ENCODE assay signal across 21 mouse cellular contexts in the genomic region with DNA sequence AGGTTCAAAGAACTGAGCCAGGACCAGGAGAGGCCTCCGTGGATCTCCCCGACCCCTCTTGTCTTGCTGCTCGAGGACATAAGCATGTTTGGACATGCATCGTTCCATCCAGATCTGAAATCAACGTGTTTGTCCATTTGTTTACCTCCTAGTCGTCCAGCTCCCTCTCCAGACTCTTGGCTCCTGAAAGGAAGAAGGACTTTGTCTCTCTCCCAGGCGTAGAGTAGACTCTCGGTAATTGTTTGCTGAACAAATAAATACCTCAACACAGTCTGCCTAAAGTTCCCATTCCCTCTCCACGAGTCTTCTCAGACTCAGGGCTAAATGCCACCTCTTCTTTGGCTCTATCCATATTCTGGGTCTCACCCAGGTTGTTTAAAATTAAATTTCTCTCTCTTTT. TPM values are rescaled to one million over a fixed set of nuclear protein-coding genes. Genes with fewer than 3 reads are reported as not detected.
A peak's percentile ranks its signal among the peaks of the same experiment; 100 is the strongest.
DNase-seq lines count a peak whose midpoint lies in the region; ATAC-seq and TF ChIP-seq lines count a peak whose summit lies in the region.
"Had no signal": no experiment of that assay in that cellular context is flagged by ENCODE, and none has a peak within 500 bp of the region (broad histone marks: within the 10 kb centered on the region; RNA-seq: fewer than 3 reads in every experiment).

No protein-coding gene starts in this region.

- WGBS in liver, embryonic 13.5 days (ENCODE audit: insufficient replicate concordance) = 59% methylated on average over 9 of the region's 9 CpGs
- 60% methylated on average over 9 of the region's 9 CpGs for WGBS in liver, postnatal 0 days (ENCODE audit: insufficient replicate concordance)
- WGBS in liver, embryonic 16.5 days (ENCODE audit: insufficient replicate concordance) = 57% methylated on average over 9 of the region's 9 CpGs

- no peaks in the 10 kb centered on the region for H3K27me3 ChIP-seq in liver, embryonic 13.5 days
- no peaks in the 10 kb centered on the region for H3K27me3 ChIP-seq in liver, postnatal 0 days (ENCODE audit: insufficient read depth, low read length)
- H3K27me3 ChIP-seq in liver, embryonic 16.5 days (ENCODE audit: control insufficient read depth, insufficient read depth, low read depth, low read length) = no peaks in the 10 kb centered on the region
- H3K27me3 ChIP-seq: embryonic facial prominence, embryonic 15.5 days had no signal

- H3K4me1 ChIP-seq in liver, embryonic 13.5 days (replicated peaks) = peaks cover 10% of the 10 kb centered on the region
- peaks cover 9% of the 10 kb centered on the region for H3K4me1 ChIP-seq in liver, postnatal 0 days (ENCODE audit: insufficient read depth)
- peaks cover 1% of the 10 kb centered on the region for H3K4me1 ChIP-seq in liver, embryonic 16.5 days (ENCODE audit: control insufficient read depth, low read depth, low read length)
- H3K4me1 ChIP-seq: embryonic facial prominence, embryonic 15.5 days had no signal

- no peak for DNase-seq in liver, embryonic 13.5 days
- DNase-seq in liver, postnatal 0 days = no peak
- no peak for DNase-seq in liver
- DNase-seq in kidney, postnatal 25 days = no peak
- DNase-seq: adrenal gland, adult 2 months; adrenal gland, postnatal 10 days; adrenal gland, postnatal 25 days; cerebellum, adult 11 months; cerebellum, adult 18-20 months; cerebellum, adult 8-10 months; cerebellum, adult 9-11 months; cerebellum, postnatal 36 days; embryo, embryonic 11 days had no signal

- no peak overlapping the region for H3K4me3 ChIP-seq in liver, embryonic 13.5 days (replicated peaks)
- H3K4me3 ChIP-seq in liver, postnatal 0 days (ENCODE audit: low read depth, low read length) = no peak overlapping the region
- no peak overlapping the region for H3K4me3 ChIP-seq in liver, embryonic 16.5 days (ENCODE audit: low read depth, low read length)
- H3K4me3 ChIP-seq: embryonic facial prominence, embryonic 13.5 days; embryonic facial prominence, embryonic 15.5 days; erythroblast, embryonic 14.5 days; forebrain, embryonic 10.5 days; forebrain, embryonic 12.5 days had no signal

- ATAC-seq in liver, embryonic 13.5 days (ENCODE audit: low read depth) = no peak
- ATAC-seq in liver, postnatal 0 days = no peak
- peak; percentile 45; the same call in 1 of the 2 replicates for ATAC-seq in liver, embryonic 16.5 days (ENCODE audit: low read depth)
- ATAC-seq: forebrain, embryonic 14.5 days; forebrain, embryonic 16.5 days had no signal

- H3K9ac ChIP-seq in liver, embryonic 13.5 days = no peak overlapping the region
- H3K9ac ChIP-seq in liver, postnatal 0 days (replicated peaks) = no peak overlapping the region
- no peak overlapping the region for H3K9ac ChIP-seq in liver, embryonic 16.5 days (ENCODE audit: low read depth, low read length)
- H3K9ac ChIP-seq: embryonic facial prominence, embryonic 13.5 days; embryonic facial prominence, embryonic 15.5 days; forebrain, embryonic 12.5 days had no signal

- TF ChIP-seq EP300 in liver, postnatal 0 days (IDR thresholded peaks at IDR 0.05; ENCODE audit: low read depth) = no peak

- 0 out of 2 replicates have a peak overlapping the region, but pooled peaks have one; percentile 1 for H3K4me2 ChIP-seq in liver, embryonic 13.5 days
- H3K4me2 ChIP-seq in liver, postnatal 0 days (ENCODE audit: low read depth, low read length) = no peak overlapping the region
- H3K4me2 ChIP-seq in liver, embryonic 16.5 days (ENCODE audit: low read depth, low read length) = no peak overlapping the region
- H3K4me2 ChIP-seq: embryonic facial prominence, embryonic 13.5 days; embryonic facial prominence, embryonic 15.5 days; forebrain, embryonic 12.5 days had no signal

- no peaks in the 10 kb centered on the region for H3K9me3 ChIP-seq in liver, embryonic 13.5 days (replicated peaks)
- H3K9me3 ChIP-seq in liver, postnatal 0 days (ENCODE audit: low read length) = no peaks in the 10 kb centered on the region
- H3K9me3 ChIP-seq in liver, embryonic 16.5 days (replicated peaks; ENCODE audit: control insufficient read depth, low read length) = no peaks in the 10 kb centered on the region
- H3K9me3 ChIP-seq: embryonic facial prominence, embryonic 13.5 days; embryonic facial prominence, embryonic 15.5 days; forebrain, embryonic 12.5 days had no signal

- no peaks in the 10 kb centered on the region for H3K36me3 ChIP-seq in liver, embryonic 13.5 days
- no peaks in the 10 kb centered on the region for H3K36me3 ChIP-seq in liver, postnatal 0 days (replicated peaks; ENCODE audit: insufficient read depth, low read length)
- H3K36me3 ChIP-seq in liver, embryonic 16.5 days (ENCODE audit: control insufficient read depth, insufficient read depth) = no peaks in the 10 kb centered on the region
- H3K36me3 ChIP-seq: embryonic facial prominence, embryonic 13.5 days; embryonic facial prominence, embryonic 15.5 days; forebrain, embryonic 10.5 days; forebrain, embryonic 12.5 days had no signal

- no peak for TF ChIP-seq CTCF in liver, postnatal 0 days (IDR thresholded peaks at IDR 0.05; ENCODE audit: low read depth)

- no peak overlapping the region for H3K27ac ChIP-seq in liver, embryonic 13.5 days
- H3K27ac ChIP-seq in liver, postnatal 0 days (ENCODE audit: low read depth) = no peak overlapping the region
- no peak overlapping the region for H3K27ac ChIP-seq in liver, embryonic 16.5 days (ENCODE audit: low read length)
- H3K27ac ChIP-seq: embryonic facial prominence, embryonic 13.5 days; embryonic facial prominence, embryonic 15.5 days; forebrain, embryonic 10.5 days; forebrain, embryonic 12.5 days had no signal

RNA-seq across cellular contexts. Expression of a gene that starts 16.0 kb away (rescaled TPM):
- 77.5 and 87.5 TPM in 2 replicates for polyA plus RNA-seq in liver, embryonic 13.5 days (2015; fragmentation: Nextera tagmentation; extraction: Ambion mirVana)
- 112 and 119 TPM in 2 replicates for polyA plus RNA-seq in liver, postnatal 0 days (2015; fragmentation: Nextera tagmentation; extraction: Ambion mirVana)
- polyA plus RNA-seq in liver, embryonic 16.5 days (2015; fragmentation: Nextera tagmentation; extraction: Ambion mirVana) = 61.0 and 63.5 TPM in 2 replicates
